Mouse (Mus musculus): Measurements from ENCODE around the gene Pclaf. TPM values are rescaled to one million over a fixed set of nuclear protein-coding genes. Genes with fewer than 3 reads are reported as not detected.

The Pclaf gene
- polyA plus RNA-seq, 1 experiment from 2014 or later: 89.5 TPM

DNA sequence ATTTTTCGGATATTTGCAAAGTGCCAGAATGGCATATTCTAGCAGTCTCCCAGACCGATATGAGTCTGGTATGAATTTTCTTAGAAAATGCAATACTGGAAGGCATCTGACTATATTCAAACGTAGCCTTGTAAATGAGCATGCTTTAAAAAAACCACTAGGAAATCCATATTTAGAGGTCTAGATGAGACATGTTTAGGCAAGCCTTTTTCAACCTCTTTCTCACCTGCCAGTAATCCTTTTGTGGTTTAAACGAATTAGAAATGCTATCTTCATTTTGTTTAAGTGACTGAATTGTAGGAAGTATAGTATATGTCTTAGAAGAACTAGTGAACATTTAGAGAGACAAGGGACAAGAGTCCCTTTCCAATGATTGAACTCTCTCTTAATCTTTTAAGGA, 19.8 kb downstream of the Pclaf start:
- Histone ChIP-seq H3K27ac (peak overlapping the region; percentile 91), H3K4me1 (replicated peaks; ENCODE audit: insufficient read depth, low read length) (no peaks in the 10 kb centered on the region), H3K27me3 (ENCODE audit: insufficient read depth, low read length) (no peaks in the 10 kb centered on the region), H3K9ac (ENCODE audit: low read depth, low read length) (peak overlapping the region; percentile 81), H3K4me2 (ENCODE audit: low read length) (peak overlapping the region; percentile 86), H3K9me3 (replicated peaks; ENCODE audit: low read length) (no peaks in the 10 kb centered on the region), H3K4me3 (replicated peaks; ENCODE audit: low read depth, low read length) (peak overlapping the region; percentile 86), H3K36me3 (ENCODE audit: insufficient read depth, low read length) (no peaks in the 10 kb centered on the region)
- WGBS: 8% methylated on average over 4 of the region's 4 CpGs
- DNase-seq (ENCODE audit: low spot score): no peak
- TF ChIP-seq CTCF (IDR thresholded peaks at IDR 0.05; ENCODE audit: low read depth): no peak
- ATAC-seq (replicated peaks; ENCODE audit: low FRiP score, low read depth): no peak

DNA sequence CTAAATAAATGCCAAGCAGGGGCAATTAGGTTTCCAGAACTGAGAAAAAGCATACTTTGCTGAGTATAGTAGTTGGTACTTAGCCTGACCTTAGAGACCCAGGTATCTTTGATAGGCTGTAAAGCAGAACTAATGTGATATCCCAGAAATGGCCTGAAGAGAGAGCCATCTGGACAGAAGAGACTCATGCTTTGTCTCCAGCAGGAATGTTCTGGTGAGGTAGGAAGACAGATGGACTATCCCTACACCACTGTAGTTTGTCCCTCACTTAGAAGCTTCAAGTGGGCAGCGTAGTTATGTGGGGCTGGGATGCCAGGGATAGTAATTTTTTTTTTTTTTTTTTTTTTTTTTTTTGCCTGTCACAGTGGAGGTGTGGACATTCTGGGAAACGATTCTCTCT, 23.9 kb downstream of the Pclaf start:
- ATAC-seq (replicated peaks; ENCODE audit: low FRiP score, low read depth) (no peak), DNase-seq (ENCODE audit: low spot score) (no peak)
- Histone ChIP-seq H3K9ac (ENCODE audit: low read depth, low read length) (no peak overlapping the region), H3K4me1 (replicated peaks; ENCODE audit: insufficient read depth, low read length) (no peaks in the 10 kb centered on the region), H3K4me3 (replicated peaks; ENCODE audit: low read depth, low read length) (no peak overlapping the region), H3K36me3 (ENCODE audit: insufficient read depth, low read length) (no peaks in the 10 kb centered on the region), H3K4me2 (ENCODE audit: low read length) (no peak overlapping the region), H3K9me3 (replicated peaks; ENCODE audit: low read length) (no peaks in the 10 kb centered on the region), H3K27ac (no peak overlapping the region), H3K27me3 (ENCODE audit: insufficient read depth, low read length) (no peaks in the 10 kb centered on the region)
- no peak for TF ChIP-seq CTCF (IDR thresholded peaks at IDR 0.05; ENCODE audit: low read depth)
- WGBS: 68% methylated on average over 2 of the region's 2 CpGs

DNA sequence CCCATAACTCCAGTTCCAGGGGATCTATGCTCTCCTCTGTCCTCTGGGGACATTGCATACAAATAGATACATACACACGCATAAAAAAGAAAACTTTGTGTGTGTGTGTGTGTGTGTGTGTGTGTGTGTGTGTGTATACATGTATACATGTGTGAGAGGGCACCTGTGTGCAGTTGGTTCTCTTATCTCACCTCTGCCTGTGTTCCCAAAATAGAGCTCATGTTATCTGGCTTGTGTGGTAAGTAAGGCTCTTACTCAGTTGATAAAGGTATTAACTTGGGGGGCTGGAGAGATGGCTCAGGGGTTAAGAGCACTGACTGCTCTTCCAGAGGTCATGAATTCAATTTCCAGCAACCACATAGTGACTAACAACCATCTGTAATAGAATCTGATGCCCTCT, 27.0 kb downstream of the Pclaf start:
- Histone ChIP-seq H3K9me3 (replicated peaks; ENCODE audit: low read length) (no peaks in the 10 kb centered on the region), H3K9ac (ENCODE audit: low read depth, low read length) (no peak overlapping the region), H3K4me1 (replicated peaks; ENCODE audit: insufficient read depth, low read length) (no peaks in the 10 kb centered on the region), H3K36me3 (ENCODE audit: insufficient read depth, low read length) (no peaks in the 10 kb centered on the region), H3K27me3 (ENCODE audit: insufficient read depth, low read length) (no peaks in the 10 kb centered on the region), H3K4me2 (ENCODE audit: low read length) (no peak overlapping the region), H3K4me3 (replicated peaks; ENCODE audit: low read depth, low read length) (no peak overlapping the region), H3K27ac (no peak overlapping the region)
- no peak for DNase-seq (ENCODE audit: low spot score)
- no peak for TF ChIP-seq CTCF (IDR thresholded peaks at IDR 0.05; ENCODE audit: low read depth)
- ATAC-seq (replicated peaks; ENCODE audit: low FRiP score, low read depth): no peak
- WGBS: 91% methylated on average over 1 of the region's 1 CpGs

DNA sequence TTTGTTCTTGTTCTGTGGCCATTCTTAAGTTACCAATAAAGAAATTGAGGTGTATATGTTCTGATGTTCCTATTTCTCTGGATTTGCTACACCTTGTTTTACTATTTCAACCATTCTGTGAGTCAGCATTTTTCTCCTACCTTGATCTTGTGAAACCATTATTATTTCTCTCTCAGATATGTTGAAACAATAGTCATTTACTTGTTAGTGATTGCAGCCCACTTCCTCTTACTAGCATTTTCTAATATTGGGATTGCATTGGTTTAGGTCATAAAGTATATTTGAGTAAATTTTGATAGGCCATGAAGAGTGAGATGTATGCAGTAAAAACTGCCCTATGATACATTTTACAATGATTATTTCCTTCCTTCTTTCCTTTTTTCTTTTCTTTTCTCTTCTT, 38.4 kb downstream of the Pclaf start:
- H3K4me2 ChIP-seq (ENCODE audit: low read length): no peak overlapping the region
- no peak for TF ChIP-seq CTCF (IDR thresholded peaks at IDR 0.05; ENCODE audit: low read depth)
- ATAC-seq (replicated peaks; ENCODE audit: low FRiP score, low read depth): no peak
- H3K27me3 ChIP-seq (ENCODE audit: insufficient read depth, low read length): no peaks in the 10 kb centered on the region
- 0 out of 2 replicates have a peak, but pooled peaks cover 3% of the 10 kb centered on the region for H3K4me1 ChIP-seq (replicated peaks; ENCODE audit: insufficient read depth, low read length)
- no peak for DNase-seq (ENCODE audit: low spot score)
- no peak overlapping the region for H3K27ac ChIP-seq
- H3K4me3 ChIP-seq (replicated peaks; ENCODE audit: low read depth, low read length): no peak overlapping the region
- no peaks in the 10 kb centered on the region for H3K36me3 ChIP-seq (ENCODE audit: insufficient read depth, low read length)
- no peaks in the 10 kb centered on the region for H3K9me3 ChIP-seq (replicated peaks; ENCODE audit: low read length)
- H3K9ac ChIP-seq (ENCODE audit: low read depth, low read length): no peak overlapping the region

DNA sequence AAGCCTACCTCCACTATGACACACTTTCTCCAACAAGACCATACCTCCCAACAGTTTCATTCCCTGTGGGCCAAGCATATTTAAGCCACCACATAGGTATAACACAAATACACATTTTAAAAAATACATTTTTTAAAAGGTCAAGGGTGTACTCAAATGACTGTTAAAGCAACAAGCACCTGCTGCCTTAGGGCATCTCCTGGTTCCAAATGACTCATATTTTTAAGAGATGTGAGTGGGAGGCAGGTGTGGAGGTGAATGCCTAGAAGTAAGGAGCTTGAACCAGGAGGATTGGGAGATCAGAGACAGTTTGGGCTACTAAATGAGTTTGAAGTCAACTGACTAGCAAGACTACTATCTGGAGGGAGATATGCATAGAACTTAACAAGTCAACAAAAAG, 39.8 kb downstream of the Pclaf start:
- no peak overlapping the region for H3K4me3 ChIP-seq (replicated peaks; ENCODE audit: low read depth, low read length)
- H3K36me3 ChIP-seq (ENCODE audit: insufficient read depth, low read length): no peaks in the 10 kb centered on the region
- no peak overlapping the region for H3K27ac ChIP-seq
- 0 out of 2 replicates have a peak, but pooled peaks cover 3% of the 10 kb centered on the region for H3K4me1 ChIP-seq (replicated peaks; ENCODE audit: insufficient read depth, low read length)
- no peak for TF ChIP-seq CTCF (IDR thresholded peaks at IDR 0.05; ENCODE audit: low read depth)
- DNase-seq (ENCODE audit: low spot score) (no peak), ATAC-seq (replicated peaks; ENCODE audit: low FRiP score, low read depth) (no peak)
- H3K27me3 ChIP-seq (ENCODE audit: insufficient read depth, low read length): no peaks in the 10 kb centered on the region
- H3K9me3 ChIP-seq (replicated peaks; ENCODE audit: low read length): no peaks in the 10 kb centered on the region
- H3K9ac ChIP-seq (ENCODE audit: low read depth, low read length): no peak overlapping the region
- H3K4me2 ChIP-seq (ENCODE audit: low read length): no peak overlapping the region

DNA sequence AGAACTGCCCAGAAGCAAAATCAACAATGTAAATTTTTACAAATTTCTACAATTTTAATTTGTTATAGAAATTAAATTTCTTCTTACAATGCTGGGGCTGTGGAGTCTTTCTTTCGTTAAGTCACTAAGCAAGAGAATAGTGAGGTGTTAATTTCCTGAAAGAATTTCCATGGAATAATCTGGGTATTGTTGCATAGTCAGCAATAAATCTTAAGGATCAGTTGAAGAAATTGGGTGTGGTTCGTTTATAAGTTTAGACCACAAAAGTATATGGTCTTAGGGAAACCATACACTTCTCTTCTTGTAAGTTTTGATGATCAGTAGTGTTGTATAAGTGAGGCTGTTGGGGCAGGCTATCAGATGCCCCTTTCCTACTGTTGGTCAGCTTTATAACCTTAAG, 47.5 kb downstream of the Pclaf start:
- H3K9me3 ChIP-seq (replicated peaks; ENCODE audit: low read length): no peaks in the 10 kb centered on the region

DNA sequence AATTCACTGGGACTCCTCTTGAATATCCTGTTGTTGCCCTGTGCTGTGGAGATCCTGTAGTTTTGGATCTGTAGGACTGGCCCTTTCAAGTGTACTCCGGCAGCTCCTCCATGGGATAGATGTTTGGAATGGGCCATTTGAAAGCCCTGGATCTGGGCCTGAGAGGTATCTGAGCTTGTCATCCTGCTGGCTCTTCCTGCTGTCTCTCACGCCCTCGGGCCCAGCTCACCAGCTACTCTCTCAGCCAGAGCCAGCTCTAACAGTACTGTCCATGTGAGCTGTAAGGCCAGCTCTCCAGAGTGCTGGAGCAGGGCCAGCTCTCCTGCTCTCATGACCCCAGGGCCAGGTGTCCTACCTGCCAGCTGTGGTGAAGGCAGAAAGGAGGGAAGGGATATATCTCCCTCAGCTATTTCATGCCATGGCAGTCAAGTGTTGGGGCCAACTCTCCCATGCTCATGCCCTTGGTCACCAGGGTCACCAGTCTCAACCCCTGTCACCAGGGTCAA, 61.1 kb downstream of the Pclaf start:
- no peak for TF ChIP-seq CTCF (IDR thresholded peaks at IDR 0.05; ENCODE audit: low read depth)
- DNase-seq (ENCODE audit: low spot score) (no peak), ATAC-seq (replicated peaks; ENCODE audit: low FRiP score, low read depth) (no peak)
- WGBS: 81% methylated on average over 3 of the region's 3 CpGs
- H3K36me3 ChIP-seq (ENCODE audit: insufficient read depth, low read length): no peaks in the 10 kb centered on the region
- H3K4me2 ChIP-seq (ENCODE audit: low read length): no peak overlapping the region
- H3K4me3 ChIP-seq (replicated peaks; ENCODE audit: low read depth, low read length): no peak overlapping the region
- no peak overlapping the region for H3K9ac ChIP-seq (ENCODE audit: low read depth, low read length)
- no peaks in the 10 kb centered on the region for H3K27me3 ChIP-seq (ENCODE audit: insufficient read depth, low read length)
- no peak overlapping the region for H3K27ac ChIP-seq
- H3K9me3 ChIP-seq (replicated peaks; ENCODE audit: low read length): no peaks in the 10 kb centered on the region
- H3K4me1 ChIP-seq (replicated peaks; ENCODE audit: insufficient read depth, low read length): no peaks in the 10 kb centered on the region

More for the DNA sequence above, 47.5 kb downstream of the Pclaf start:
- no peak for DNase-seq (ENCODE audit: low spot score)
- H3K36me3 ChIP-seq (ENCODE audit: insufficient read depth, low read length): no peaks in the 10 kb centered on the region
- H3K4me1 ChIP-seq (replicated peaks; ENCODE audit: insufficient read depth, low read length): no peaks in the 10 kb centered on the region
- H3K27ac ChIP-seq: no peak overlapping the region
- WGBS: 88% methylated on average over 2 of the region's 2 CpGs
- TF ChIP-seq CTCF (IDR thresholded peaks at IDR 0.05; ENCODE audit: low read depth): no peak
- H3K4me2 ChIP-seq (ENCODE audit: low read length): no peak overlapping the region
- no peak for ATAC-seq (replicated peaks; ENCODE audit: low FRiP score, low read depth)
- H3K4me3 ChIP-seq (replicated peaks; ENCODE audit: low read depth, low read length): no peak overlapping the region
- H3K9ac ChIP-seq (ENCODE audit: low read depth, low read length): no peak overlapping the region
- H3K27me3 ChIP-seq (ENCODE audit: insufficient read depth, low read length): no peaks in the 10 kb centered on the region

Other genes with a start within 250 kb of the Pclaf start
- gene Oaz2, start 222.2 kb upstream of the Pclaf start, polyA plus RNA-seq (2015; fragmentation: Nextera tagmentation; extraction: Ambion mirVana): 299 and 305 TPM in 2 replicates
- gene Zfp609, start 62.7 kb upstream of the Pclaf start, polyA plus RNA-seq (2015; fragmentation: Nextera tagmentation; extraction: Ambion mirVana): 4.1 and 5.0 TPM in 2 replicates
- 20.4 and 24.7 TPM in 2 replicates for gene Trip4, start 18.6 kb downstream of the Pclaf start, polyA plus RNA-seq (2015; fragmentation: Nextera tagmentation; extraction: Ambion mirVana)
- gene Csnk1g1, start 18.7 kb downstream of the Pclaf start, polyA plus RNA-seq (2015; fragmentation: Nextera tagmentation; extraction: Ambion mirVana): 8.4 and 9.7 TPM in 2 replicates
- gene Ppib, start 170.0 kb downstream of the Pclaf start, polyA plus RNA-seq (2015; fragmentation: Nextera tagmentation; extraction: Ambion mirVana): 760 and 789 TPM in 2 replicates
- gene Snx22, start 179.5 kb downstream of the Pclaf start, polyA plus RNA-seq (2015; fragmentation: Nextera tagmentation; extraction: Ambion mirVana): 1.1 and 1.4 TPM in 2 replicates
- gene Snx1, start 236.3 kb downstream of the Pclaf start, polyA plus RNA-seq (2015; fragmentation: Nextera tagmentation; extraction: Ambion mirVana): 131 and 141 TPM in 2 replicates
- 173 and 186 TPM in 2 replicates for gene Ciao2a, start 236.4 kb downstream of the Pclaf start, polyA plus RNA-seq (2015; fragmentation: Nextera tagmentation; extraction: Ambion mirVana)

Measured in kidney, postnatal 0 days (tissue).